Mouse (Mus musculus): ENCODE measurements around the gene Enthd1.

DNA sequence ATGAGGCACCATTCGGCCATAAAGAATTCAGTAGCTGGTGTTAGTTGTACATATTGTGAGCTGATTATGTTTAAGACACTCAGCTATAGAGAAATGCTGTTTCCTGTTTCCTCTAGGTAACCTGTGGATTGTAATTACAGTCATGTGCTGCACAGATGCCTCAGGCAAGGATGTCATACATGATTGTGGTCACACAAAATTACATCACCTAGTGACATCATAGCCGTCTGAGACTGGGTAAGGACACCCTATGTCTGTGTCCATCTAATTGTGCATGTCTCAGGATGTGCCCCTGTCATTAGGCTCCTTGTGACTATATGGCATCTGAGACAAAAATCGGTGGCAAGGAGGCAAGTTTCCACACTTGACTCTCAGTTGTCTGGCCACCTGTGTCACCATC lies 2.5 kb downstream of the Enthd1 start:
- TF ChIP-seq CTCF (IDR thresholded peaks at IDR 0.05; ENCODE audit: insufficient read depth, low read depth, low read length) (no peak), POLR2A (IDR thresholded peaks at IDR 0.05; ENCODE audit: insufficient read depth, low read depth, low read length) (no peak)
